ENCODE assay signal across 27 mouse cellular contexts in the genomic region with DNA sequence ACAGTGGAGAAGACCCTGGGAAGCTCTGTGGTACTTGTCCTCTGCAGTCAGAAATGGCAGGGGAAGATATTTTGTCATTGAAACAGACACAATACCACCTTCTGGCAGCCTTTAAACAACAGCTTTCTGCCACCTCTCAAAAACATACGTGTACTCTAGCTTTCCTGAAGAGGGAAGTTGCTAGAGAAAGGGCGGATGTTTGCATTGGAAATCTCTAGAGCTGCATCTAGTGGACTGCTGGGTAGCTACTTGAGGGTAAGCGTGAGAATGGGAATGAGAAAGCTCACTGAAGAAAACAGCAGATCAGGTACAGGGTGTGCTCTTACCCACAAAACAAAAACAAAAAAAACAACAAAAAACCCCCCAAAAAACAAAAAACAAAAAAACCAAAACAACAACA.
DNase-seq lines count a peak whose midpoint lies in the region; ATAC-seq and TF ChIP-seq lines count a peak whose summit lies in the region.
"Had no signal": no experiment of that assay in that cellular context is flagged by ENCODE, and none has a peak within 500 bp of the region (broad histone marks: within the 10 kb centered on the region; RNA-seq: fewer than 3 reads in every experiment).

No protein-coding gene starts in this region.

- H3K9ac ChIP-seq in lung, embryonic 14.5 days = no peak overlapping the region
- H3K9ac ChIP-seq in hindbrain, embryonic 16.5 days (ENCODE audit: low read depth, low read length) = no peak overlapping the region
- H3K9ac ChIP-seq in liver, postnatal 0 days (replicated peaks) = no peak overlapping the region
- H3K9ac ChIP-seq: embryonic facial prominence, embryonic 13.5 days; forebrain, embryonic 12.5 days; forebrain, embryonic 15.5 days; heart, embryonic 12.5 days; hindbrain, embryonic 13.5 days had no signal

- ATAC-seq in lung, embryonic 14.5 days (ENCODE audit: insufficient read depth) = no peak
- no peak for ATAC-seq in hindbrain, embryonic 16.5 days
- ATAC-seq in liver, postnatal 0 days = no peak
- ATAC-seq: activated CD4-positive, CD25-positive, alpha-beta regulatory T cell, adult 4 months; forebrain, embryonic 15.5 days; hindbrain, postnatal 0 days had no signal

- no peak overlapping the region for H3K4me3 ChIP-seq in lung, embryonic 14.5 days (ENCODE audit: low read depth, low read length)
- no peak overlapping the region for H3K4me3 ChIP-seq in lung, adult 2 months (replicated peaks; ENCODE audit: extremely low read depth, low read depth, low read length)
- no peak overlapping the region for H3K4me3 ChIP-seq in hindbrain, embryonic 16.5 days (ENCODE audit: low read length)
- H3K4me3 ChIP-seq in liver, postnatal 0 days (ENCODE audit: low read depth, low read length) = no peak overlapping the region
- H3K4me3 ChIP-seq: embryonic facial prominence, embryonic 10.5 days; embryonic facial prominence, embryonic 13.5 days; erythroblast, embryonic 14.5 days; forebrain, embryonic 12.5 days; forebrain, embryonic 15.5 days; heart, embryonic 12.5 days; hindbrain, embryonic 10.5 days; hindbrain, embryonic 13.5 days had no signal

- H3K9me3 ChIP-seq in lung, embryonic 14.5 days (ENCODE audit: low read depth, low read length) = no peaks in the 10 kb centered on the region
- no peaks in the 10 kb centered on the region for H3K9me3 ChIP-seq in hindbrain, embryonic 16.5 days (ENCODE audit: control insufficient read depth, low read length)
- H3K9me3 ChIP-seq in liver, postnatal 0 days (ENCODE audit: low read length) = no peaks in the 10 kb centered on the region
- H3K9me3 ChIP-seq: embryonic facial prominence, embryonic 10.5 days; embryonic facial prominence, embryonic 13.5 days; forebrain, embryonic 12.5 days; forebrain, embryonic 15.5 days; heart, embryonic 12.5 days; hindbrain, embryonic 10.5 days; hindbrain, embryonic 13.5 days had no signal

- H3K4me2 ChIP-seq in lung, embryonic 14.5 days = no peak overlapping the region
- H3K4me2 ChIP-seq in hindbrain, embryonic 16.5 days (ENCODE audit: low read length) = no peak overlapping the region
- no peak overlapping the region for H3K4me2 ChIP-seq in liver, postnatal 0 days (ENCODE audit: low read depth, low read length)
- H3K4me2 ChIP-seq: embryonic facial prominence, embryonic 13.5 days; forebrain, embryonic 12.5 days; forebrain, embryonic 15.5 days; heart, embryonic 12.5 days; hindbrain, embryonic 13.5 days had no signal

- TF ChIP-seq CTCF in lung, embryonic 14.5 days (IDR thresholded peaks at IDR 0.05; ENCODE audit: low read depth) = no peak
- TF ChIP-seq CTCF in lung, adult 2 months (IDR thresholded peaks at IDR 0.05; ENCODE audit: insufficient read depth, low read length) = no peak
- no peak for TF ChIP-seq CTCF in liver, postnatal 0 days (IDR thresholded peaks at IDR 0.05; ENCODE audit: low read depth)

- no peak for TF ChIP-seq POLR2A in lung, adult 2 months (IDR thresholded peaks at IDR 0.05; ENCODE audit: borderline replicate concordance, extremely low read depth, low read depth, low read length)

- no peak for TF ChIP-seq EP300 in liver, postnatal 0 days (IDR thresholded peaks at IDR 0.05; ENCODE audit: low read depth)

- no peaks in the 10 kb centered on the region for H3K27me3 ChIP-seq in lung, embryonic 14.5 days (ENCODE audit: insufficient read depth, low read length)
- H3K27me3 ChIP-seq in hindbrain, embryonic 16.5 days (replicated peaks; ENCODE audit: control insufficient read depth, insufficient read depth, low read length) = no peaks in the 10 kb centered on the region
- H3K27me3 ChIP-seq in liver, postnatal 0 days (ENCODE audit: insufficient read depth, low read length) = no peaks in the 10 kb centered on the region
- H3K27me3 ChIP-seq: embryonic facial prominence, embryonic 13.5 days; forebrain, embryonic 12.5 days; forebrain, embryonic 15.5 days; heart, embryonic 12.5 days; hindbrain, embryonic 13.5 days had no signal

- H3K36me3 ChIP-seq in lung, embryonic 14.5 days (ENCODE audit: insufficient read depth) = no peaks in the 10 kb centered on the region
- no peaks in the 10 kb centered on the region for H3K36me3 ChIP-seq in hindbrain, embryonic 16.5 days (ENCODE audit: control insufficient read depth, insufficient read depth, low read length)
- no peaks in the 10 kb centered on the region for H3K36me3 ChIP-seq in liver, postnatal 0 days (replicated peaks; ENCODE audit: insufficient read depth, low read length)
- H3K36me3 ChIP-seq: embryonic facial prominence, embryonic 10.5 days; embryonic facial prominence, embryonic 13.5 days; forebrain, embryonic 12.5 days; forebrain, embryonic 15.5 days; heart, embryonic 12.5 days; hindbrain, embryonic 10.5 days; hindbrain, embryonic 13.5 days had no signal

- no peak overlapping the region for H3K27ac ChIP-seq in lung, embryonic 14.5 days (ENCODE audit: low read depth)
- H3K27ac ChIP-seq in hindbrain, embryonic 16.5 days (ENCODE audit: low read depth, low read length) = no peak overlapping the region
- H3K27ac ChIP-seq in liver, postnatal 0 days (ENCODE audit: low read depth) = no peak overlapping the region
- H3K27ac ChIP-seq: embryonic facial prominence, embryonic 10.5 days; embryonic facial prominence, embryonic 13.5 days; forebrain, embryonic 12.5 days; forebrain, embryonic 15.5 days; hindbrain, embryonic 10.5 days; hindbrain, embryonic 13.5 days; hindbrain, postnatal 0 days had no signal

- 50% methylated on average over 3 of the region's 3 CpGs for WGBS in lung, embryonic 14.5 days
- WGBS in lung, adult 2 months = 42% methylated on average over 3 of the region's 3 CpGs
- WGBS in hindbrain, embryonic 16.5 days = 81% methylated on average over 3 of the region's 3 CpGs
- 54% methylated on average over 3 of the region's 3 CpGs for WGBS in liver, postnatal 0 days (ENCODE audit: insufficient replicate concordance)

- DNase-seq in heart, adult 11 months = peak; percentile 53
- DNase-seq in heart, adult 18-20 months = no peak
- DNase-seq in lung, embryonic 14.5 days = peak; percentile 20
- DNase-seq in lung, adult 2 months = no peak
- peak; percentile 10 to 24 for DNase-seq in spleen, postnatal 36 days (ENCODE audit: low spot score in 2 of 2)
- DNase-seq in spleen, postnatal 14 days (ENCODE audit: low spot score in 2 of 2) = no peak
- no peak for DNase-seq in liver, postnatal 0 days
- DNase-seq: adrenal gland, adult 8-10 months; adrenal gland, postnatal 25 days; cerebellum, adult 11-12 months; cerebellum, adult 8-10 months; cerebellum, postnatal 10 days; cerebellum, postnatal 36 days; embryo, embryonic 11 days; gastrocnemius, postnatal 25 days; heart, postnatal 36 days had no signal

- no peaks in the 10 kb centered on the region; the same call in 1 of the 2 replicates for H3K4me1 ChIP-seq in lung, embryonic 14.5 days (ENCODE audit: insufficient read depth)
- no peaks in the 10 kb centered on the region for H3K4me1 ChIP-seq in lung, adult 2 months (ENCODE audit: control insufficient read depth, insufficient read depth, low read length)
- no peaks in the 10 kb centered on the region for H3K4me1 ChIP-seq in hindbrain, embryonic 16.5 days (ENCODE audit: control insufficient read depth, insufficient read depth, low read depth, low read length)
- no peaks in the 10 kb centered on the region; the same call in none of the 2 replicates for H3K4me1 ChIP-seq in liver, postnatal 0 days (ENCODE audit: insufficient read depth)
- H3K4me1 ChIP-seq: embryonic facial prominence, embryonic 13.5 days; forebrain, embryonic 12.5 days; forebrain, embryonic 15.5 days; hindbrain, embryonic 10.5 days; hindbrain, embryonic 13.5 days had no signal

Comparison
In these comparisons a context has a peak if more than half of its experiments do, and no peak if none do; other contexts are left out.
1. DNase-seq: peak in heart, adult 11 months (single experiment), lung, embryonic 14.5 days (single experiment) and spleen, postnatal 36 days (2 of 2); none in heart, adult 18-20 months (0 of 2), lung, adult 2 months (single experiment), spleen, postnatal 14 days (0 of 2) and liver, postnatal 0 days (single experiment).